Mouse (Mus musculus) right cerebral cortex, adult 18-20 months (tissue): ENCODE data around the gene Bmpr1b.

Experiments
- DNase-seq: peaks from one replicate; pipeline ENCODE4 v3.0.0; 2022; ENCODE audit warnings: mixed read lengths

The Bmpr1b gene

DNA sequence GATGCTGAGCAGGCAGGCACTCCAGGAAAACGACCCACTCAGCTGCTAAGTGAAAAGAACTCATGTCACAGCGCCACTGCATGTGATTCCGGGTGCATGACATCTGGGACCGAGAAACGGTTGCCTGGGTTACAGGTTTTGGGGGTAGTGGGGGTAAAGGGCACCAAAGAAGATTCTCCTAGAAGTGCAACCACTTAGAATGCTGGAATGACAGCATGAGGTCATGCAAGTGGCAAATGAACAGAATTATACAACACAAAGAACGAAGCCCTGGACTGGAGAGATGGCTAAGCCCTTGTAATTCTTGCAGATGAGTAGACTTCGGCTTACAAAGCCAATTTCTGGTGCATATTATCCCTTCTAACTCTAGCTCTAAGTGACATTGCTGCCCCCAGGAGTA is 184.7 kb downstream of the Bmpr1b start:
- DNase-seq = no peak

- DNase-seq = peak; percentile 4
These were observed 187.4 kb downstream of the Bmpr1b start for GRCm38 (mm10) chr3:141981613-141982432.

- DNase-seq = no peak
These were observed 203.0 kb downstream of the Bmpr1b start for GRCm38 (mm10) chr3:141966244-141966643.

DNA sequence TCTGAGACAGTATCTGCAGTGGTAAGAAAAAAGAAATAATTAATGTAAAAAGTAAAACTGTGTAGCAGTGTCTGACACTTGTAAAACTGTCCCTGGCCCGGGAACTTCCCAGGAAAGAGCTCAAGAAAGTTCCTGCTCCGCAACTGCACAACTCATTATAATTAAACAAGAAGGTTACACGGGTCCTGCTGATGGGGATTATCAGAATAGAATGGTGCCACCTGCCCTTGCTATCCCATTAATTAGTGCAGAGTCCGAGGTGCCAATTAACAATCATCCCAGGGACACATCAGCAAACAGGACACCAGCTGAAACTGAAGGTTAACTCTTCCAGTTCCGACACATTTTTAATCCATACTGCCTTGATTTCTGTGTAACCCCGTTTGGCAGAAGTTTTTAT is 216.3 kb downstream of the Bmpr1b start:
- no peak for DNase-seq

GRCm38 (mm10) chr3:141950642-141951041 is 218.6 kb downstream of the Bmpr1b start:
- DNase-seq = no peak

GRCm38 (mm10) chr3:141948506-141948905 is 220.7 kb downstream of the Bmpr1b start:
- DNase-seq = no peak

- DNase-seq = no peak
These were observed 221.1 kb downstream of the Bmpr1b start for GRCm38 (mm10) chr3:141948096-141948495.

DNA sequence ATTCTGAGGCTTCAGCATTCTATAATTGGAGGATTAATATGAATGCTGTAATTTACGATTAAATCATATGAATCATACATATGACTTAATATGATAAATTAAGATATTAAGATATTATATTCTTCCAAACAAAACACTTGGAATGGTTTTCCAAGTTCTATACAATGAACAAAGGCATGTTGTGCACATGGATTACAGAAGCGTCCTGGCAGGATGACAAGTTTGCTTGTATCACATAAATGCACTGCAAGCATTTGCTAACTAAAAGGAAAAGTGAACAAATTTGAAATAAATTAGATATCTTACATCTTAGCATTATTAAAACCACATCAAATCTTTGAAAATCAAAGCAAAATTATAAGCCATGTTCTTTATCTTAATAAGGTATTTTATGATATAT is 222.4 kb downstream of the Bmpr1b start:
- no peak for DNase-seq

DNA sequence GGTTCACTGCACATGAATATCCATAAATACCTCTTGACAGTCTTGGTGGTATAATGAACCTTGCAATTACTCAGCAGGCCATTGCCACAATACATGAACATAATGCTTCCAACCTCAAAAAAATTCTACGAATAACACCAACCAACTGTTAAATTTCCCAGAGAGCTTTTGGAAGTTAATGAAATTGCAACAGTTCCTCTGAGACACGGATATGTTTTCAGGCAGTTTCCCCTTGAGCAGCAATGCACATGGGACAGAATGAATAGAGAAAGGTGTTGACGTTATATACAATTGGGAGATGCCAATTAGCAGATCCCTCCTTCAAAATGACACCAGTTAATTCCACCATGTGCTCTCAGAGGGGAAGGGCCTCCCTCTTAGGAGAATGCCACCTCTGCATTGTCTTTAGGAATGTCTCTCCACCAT is 225.9 kb downstream of the Bmpr1b start:
- no peak for DNase-seq

DNA sequence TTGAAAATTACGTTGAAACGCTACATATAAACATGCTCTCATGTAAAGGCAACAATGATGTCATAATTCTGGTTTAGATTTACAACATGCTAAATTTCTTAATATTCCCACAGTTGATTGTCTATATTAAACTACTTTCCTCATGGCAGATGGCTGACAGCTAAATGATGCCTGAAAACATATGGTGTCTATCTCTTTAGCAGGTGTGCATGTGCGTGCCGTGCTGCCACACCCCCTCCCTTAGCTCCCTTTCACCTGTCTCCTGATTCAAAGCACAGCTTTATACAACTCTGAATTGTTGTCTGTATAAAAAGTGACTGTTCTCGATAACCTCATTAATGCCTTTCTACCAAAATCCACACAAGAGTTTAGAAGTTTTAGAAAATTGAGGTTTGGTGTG is 229.0 kb downstream of the Bmpr1b start:
- DNase-seq = no peak

GRCm38 (mm10) chr3:141936594-141937272 is 232.5 kb downstream of the Bmpr1b start:
- DNase-seq = no peak

- DNase-seq = peak; percentile 39
These were observed 236.3 kb downstream of the Bmpr1b start for GRCm38 (mm10) chr3:141932956-141933355.

DNA sequence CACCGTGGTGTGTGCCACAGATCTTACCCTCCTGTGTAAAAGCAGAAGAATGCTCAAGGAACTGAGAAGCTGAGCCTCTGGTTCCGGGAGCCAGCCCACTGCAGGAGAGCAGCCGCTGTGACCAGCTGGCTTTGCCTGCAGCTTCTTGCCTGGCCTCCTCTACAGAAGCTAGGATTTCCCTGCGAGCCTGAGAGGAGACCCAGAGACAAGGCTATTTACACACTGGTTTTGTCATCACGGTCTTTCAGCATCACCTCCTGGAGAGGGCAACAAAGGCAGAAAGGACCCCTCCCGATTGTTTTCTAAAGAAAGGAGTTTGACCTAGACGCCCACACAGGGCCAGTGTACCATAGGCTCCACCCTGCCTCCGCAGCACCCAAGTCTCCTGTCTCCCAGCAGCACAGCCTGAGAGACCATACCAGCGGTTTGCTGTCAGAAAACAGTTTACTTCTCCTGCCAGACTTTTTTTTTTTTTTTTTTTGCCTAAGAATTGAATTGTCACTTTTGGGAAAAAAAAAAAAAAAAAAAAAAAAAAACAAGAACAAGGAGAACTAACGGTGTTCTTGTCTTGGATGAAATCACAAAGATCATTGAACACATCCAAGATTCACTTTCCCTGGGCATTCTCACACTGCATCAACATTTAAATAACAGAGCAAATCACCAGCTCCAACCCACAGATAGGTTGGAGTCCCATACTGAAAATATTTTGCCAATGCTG is 237.7 kb downstream of the Bmpr1b start:
- peak; percentile 12 for DNase-seq

DNA sequence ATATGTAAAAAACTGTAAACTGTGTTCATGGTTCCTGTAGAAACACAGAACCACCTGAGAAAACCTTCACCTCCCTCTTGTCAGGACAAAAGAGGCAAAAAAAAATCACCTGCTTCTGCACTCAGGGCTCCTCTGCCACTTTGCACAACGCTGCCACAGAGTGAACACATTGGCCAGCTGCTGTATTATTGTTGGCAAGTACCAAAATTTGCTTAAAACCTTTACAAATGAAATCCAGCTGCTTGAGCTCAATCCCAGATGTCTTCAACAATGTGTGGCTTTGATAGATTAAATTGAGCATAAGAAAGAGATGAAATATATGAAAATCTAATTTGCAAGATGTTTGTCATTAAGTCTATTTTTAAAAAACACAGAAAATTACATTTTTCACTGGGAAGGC is 245.8 kb downstream of the Bmpr1b start:
- no peak for DNase-seq

GRCm38 (mm10) chr3:141921161-141921560 is 248.1 kb downstream of the Bmpr1b start:
- no peak for DNase-seq

DNA sequence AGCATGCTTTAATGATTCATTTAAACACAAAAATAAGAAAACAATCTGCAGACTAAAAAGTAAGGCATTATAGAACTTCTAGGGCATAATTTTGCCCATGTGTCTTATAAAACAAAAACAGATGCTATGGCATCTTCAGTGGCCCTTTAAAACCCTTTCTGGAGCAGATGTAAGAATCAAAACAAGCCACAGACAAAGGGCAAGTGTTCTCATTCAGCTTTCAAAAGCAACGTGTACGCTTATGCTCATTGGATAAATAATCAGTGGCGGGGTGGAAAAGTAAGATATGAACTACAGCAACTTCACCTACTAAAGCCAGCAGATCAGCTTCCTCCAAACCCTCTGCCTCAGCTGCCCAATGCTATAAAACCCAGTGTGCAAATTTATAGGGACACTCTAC is 249.6 kb downstream of the Bmpr1b start:
- DNase-seq = no peak

GRCm38 (mm10) chr3:141917166-141917565 is 252.1 kb downstream of the Bmpr1b start:
- no peak for DNase-seq

DNA sequence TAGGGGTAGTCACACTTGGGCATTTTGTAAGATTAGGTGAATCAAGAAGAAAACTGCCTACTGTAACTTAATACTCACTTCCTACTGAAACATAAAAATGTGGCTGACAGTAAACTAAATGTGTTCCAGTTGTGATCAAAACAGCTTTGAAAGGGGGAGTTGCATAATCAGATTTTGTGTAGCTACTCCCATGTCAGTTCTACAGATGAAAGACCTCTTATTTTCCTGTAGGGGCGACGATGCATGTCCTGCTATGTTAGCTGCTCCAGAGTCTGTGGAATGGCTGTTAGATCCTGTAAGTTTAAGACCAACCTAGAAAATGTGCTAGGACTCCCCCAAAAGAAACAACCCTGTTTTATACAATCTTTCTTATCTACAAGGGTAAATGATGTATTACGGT is 253.2 kb downstream of the Bmpr1b start:
- no peak for DNase-seq

DNA sequence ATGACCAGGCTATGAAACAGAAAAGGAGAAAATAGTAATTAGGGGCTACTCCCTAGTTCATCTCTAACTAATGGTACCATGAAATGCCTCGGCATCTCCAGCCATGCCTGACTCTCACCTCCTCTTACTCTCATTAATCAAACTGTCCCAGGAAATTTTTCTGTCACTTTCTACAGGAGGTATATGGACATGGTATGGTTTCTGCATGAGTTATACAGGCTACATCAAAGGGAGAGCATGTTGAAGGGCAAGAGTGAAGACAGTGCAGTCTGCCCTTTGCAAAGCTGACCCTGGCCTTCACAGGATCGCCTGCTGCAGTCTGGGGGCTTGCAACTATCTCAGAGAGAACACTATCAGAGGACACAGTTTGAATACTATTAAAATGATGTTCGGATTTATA is 254.6 kb downstream of the Bmpr1b start:
- no peak for DNase-seq

- peak; percentile 26 for DNase-seq
These were observed 260.1 kb downstream of the Bmpr1b start for GRCm38 (mm10) chr3:141909136-141909535.

DNA sequence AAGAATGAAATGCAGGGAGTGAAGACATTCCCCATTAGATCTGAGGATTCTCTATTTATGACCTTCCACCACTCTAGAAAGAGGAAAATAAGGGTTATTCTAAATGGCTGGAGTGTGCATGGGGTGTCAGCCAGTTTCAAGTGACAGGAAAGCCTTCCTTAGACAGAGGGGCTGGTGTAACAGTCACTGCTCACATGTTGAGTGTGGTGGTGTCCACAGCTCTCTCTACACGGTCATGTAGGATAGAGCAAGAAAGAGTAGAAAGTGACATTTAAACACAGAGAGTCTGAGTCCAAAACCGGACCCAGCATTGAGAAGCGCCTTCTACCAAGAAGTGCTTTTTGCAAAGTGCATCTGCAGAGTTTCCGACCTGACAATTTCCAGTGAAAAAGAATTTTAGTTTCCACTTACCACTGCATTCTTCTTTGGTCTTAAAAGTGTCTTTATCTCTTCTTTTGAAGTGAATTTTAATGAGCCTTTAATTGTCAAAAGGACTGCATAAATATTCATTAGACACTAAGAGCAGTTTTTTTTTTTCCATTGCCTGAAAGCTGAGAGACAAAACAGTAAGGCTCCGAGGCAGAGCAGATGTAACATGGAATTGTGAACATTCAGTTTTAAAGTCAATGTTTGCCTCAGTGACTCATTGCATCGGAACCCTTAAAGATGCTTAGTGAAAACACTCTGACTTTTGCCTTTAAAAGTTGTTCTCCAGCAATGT is 263.2 kb downstream of the Bmpr1b start:
- DNase-seq = no peak

DNA sequence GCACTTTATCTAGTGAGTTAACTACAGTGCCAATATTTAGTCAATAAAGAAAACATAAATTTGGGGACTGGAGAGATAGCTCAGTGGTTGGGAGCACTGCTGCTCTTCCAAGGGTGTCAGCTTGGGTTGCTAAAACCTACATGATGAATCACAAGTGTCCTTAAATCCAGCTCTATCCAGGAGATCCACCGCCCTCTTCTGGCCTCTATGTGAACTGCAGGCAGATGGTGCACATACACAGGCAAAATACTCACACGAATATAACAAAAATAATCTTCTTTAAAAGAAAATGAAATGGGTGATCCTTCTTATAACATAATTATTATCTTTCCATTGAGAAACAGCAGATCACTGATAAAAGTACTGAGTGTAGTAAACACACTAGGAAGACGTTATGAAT is 268.9 kb downstream of the Bmpr1b start:
- no peak for DNase-seq

- DNase-seq = no peak
These were observed 269.7 kb downstream of the Bmpr1b start for GRCm38 (mm10) chr3:141899521-141899920.
